Mouse (Mus musculus) ES-Bruce4 (cell line): ENCODE data around the gene Ttf2.

Experiments used
- CTCF ChIP-seq: IDR thresholded peaks from one replicate; pipeline ENCODE4 v1.8.1; 2011; ENCODE audit warnings: low read depth, low read length
- EP300 ChIP-seq: IDR thresholded peaks from 2 replicates; pipeline ENCODE4 v1.6.1; 2011; ENCODE audit warnings: low read depth, low read length; ENCODE audit not compliant: insufficient read depth
- POLR2A ChIP-seq: IDR thresholded peaks from one replicate; pipeline ENCODE4 v1.8.1; 2011; ENCODE audit warnings: low read length; ENCODE audit not compliant: insufficient read depth

GRCm38 (mm10) chr3:100979290-100979689 is 9.8 kb upstream of the Ttf2 start:
- no peak for TF ChIP-seq CTCF
- TF ChIP-seq POLR2A: no peak
- TF ChIP-seq EP300: no peak
